Mouse (Mus musculus): ENCODE measurements at regions not wholly inside any gene's neighbourhood (a gene's known extent, or its start where the extent isn't known, plus 50 kb on each side); places are given as distances from the start of the nearest gene placed in this dataset.

DNA sequence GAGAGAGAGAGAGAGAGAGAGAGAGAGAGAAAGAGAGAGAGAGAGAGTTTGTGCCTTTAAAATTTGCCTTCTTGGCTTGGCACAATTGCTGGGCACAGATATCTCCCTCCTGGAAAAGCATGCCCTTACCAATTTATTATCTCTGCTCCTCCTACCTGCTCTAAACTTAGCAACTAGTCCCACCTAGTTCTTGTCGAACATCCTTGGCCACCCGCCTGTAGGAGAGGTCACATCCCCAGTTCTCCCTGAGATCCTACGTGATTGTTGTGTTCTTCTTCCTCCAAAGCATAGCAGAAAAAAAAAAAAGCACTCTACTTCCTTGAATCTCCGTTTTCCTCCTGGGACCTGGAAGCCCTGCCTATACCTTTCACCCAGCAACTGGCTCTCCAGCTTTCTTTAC is 101.8 kb downstream of the Polr2m start:
- no peak for TF ChIP-seq MAFK (IDR thresholded peaks at IDR 0.05; ENCODE audit: insufficient read depth, low read depth, low read length)
- no peak for TF ChIP-seq ZC3H11A (IDR thresholded peaks at IDR 0.05; ENCODE audit: borderline replicate concordance, low read depth, low read length)

Data from ES-E14 (cell line).